Mouse (Mus musculus) lung, adult 18-20 months (tissue): ENCODE results near the gene Snx29.
"Not testable (repeated sequence)": the region's sequence is repeated elsewhere in the genome, so short reads cannot be mapped to it uniquely, and the experiment has no call there.

ENCODE experiments used
- DNase-seq, 2 experiments: peaks; one replicate each; pipeline ENCODE4 v3.0.0; 2022; ENCODE audit warnings: mixed read lengths in 2 of 2

The Snx29 gene

DNA sequence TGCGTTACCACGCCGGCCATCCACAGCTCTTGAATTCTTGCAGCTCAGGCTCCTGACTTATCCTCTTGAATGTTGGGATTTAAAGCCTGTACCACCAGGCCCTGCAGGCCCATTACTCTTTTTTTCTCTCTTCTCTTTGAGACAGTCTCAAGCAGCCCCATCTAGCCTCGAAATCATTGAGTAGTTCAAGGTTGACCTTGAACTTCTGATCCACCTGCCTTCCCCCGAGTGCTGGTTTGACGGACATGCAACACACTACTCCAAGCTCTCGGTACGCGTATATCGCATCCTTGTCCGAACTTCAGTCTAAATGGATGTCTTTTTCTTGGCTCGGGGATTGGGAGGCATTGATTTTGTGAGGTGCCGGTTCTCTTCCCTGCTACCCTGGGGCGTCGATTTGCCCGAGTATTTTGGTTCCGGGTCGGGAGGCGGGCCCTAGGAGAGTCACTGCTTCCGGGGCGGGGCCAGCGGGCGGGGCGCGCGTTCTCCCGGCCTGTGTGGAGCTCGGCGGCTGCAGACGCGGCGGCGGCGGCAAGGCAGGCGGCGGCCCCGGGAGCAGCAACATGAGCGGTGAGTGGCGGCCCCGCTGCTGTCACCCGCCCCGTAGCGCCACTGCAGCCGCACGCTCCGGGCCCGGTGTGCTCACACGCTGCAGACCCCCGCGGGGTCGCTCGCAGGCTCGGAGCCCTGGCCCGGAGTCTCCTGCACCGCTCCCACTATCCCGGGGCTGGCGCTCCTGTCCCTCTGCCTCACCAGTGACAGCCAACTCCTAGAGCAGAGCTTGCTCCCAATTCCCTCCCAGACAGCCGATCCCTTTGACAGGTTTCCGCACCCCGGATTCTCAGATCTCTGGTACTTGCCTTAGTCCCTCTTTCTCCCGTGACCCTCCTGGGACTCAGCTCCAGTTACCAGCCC is at the start of gene Snx29:
Snx29 (plus strand) TSS at position 500 of the 915 bp plus-strand sequence.
- DNase-seq: peak; percentile 96 to 97

DNA sequence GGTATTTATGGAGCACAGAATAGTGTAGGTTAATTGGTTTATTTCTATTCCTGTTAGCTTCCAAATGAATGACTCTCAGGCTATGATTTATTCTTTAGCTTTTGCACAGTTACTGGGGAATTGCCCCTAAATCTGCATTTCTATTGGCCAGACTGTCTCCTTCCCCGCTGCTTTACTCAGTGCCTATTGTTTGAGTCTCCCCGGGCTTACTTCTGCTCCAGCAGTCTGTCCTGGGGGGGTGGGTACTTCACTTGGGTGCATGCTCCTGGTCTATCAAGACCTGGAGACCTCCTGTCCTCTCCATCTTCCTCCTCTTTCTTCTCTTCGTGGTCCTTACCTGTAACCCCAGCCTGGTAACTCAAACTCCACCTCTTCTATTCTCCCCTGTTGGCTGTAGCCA is 45.8 kb upstream of the Snx29 start:
- no peak for DNase-seq

DNA sequence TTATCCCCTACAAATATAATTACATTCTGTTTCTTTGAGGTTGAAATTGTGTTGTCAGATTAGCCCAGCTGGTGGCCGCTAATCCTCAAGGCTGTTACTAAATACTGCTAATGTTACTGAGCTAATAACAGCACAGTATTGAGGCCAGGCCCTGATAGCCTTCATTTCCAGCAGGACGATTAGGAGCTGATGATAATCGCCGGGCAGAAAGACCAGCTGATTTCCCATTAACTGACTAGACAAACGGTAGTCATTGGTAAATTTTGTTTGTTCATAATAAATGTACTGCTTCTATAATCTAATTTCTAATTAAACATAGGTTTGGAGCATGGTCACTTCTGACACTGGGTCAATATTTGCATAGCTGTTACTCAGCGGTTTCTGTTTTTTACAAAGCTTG is 43.9 kb upstream of the Snx29 start:
- no peak for DNase-seq

DNA sequence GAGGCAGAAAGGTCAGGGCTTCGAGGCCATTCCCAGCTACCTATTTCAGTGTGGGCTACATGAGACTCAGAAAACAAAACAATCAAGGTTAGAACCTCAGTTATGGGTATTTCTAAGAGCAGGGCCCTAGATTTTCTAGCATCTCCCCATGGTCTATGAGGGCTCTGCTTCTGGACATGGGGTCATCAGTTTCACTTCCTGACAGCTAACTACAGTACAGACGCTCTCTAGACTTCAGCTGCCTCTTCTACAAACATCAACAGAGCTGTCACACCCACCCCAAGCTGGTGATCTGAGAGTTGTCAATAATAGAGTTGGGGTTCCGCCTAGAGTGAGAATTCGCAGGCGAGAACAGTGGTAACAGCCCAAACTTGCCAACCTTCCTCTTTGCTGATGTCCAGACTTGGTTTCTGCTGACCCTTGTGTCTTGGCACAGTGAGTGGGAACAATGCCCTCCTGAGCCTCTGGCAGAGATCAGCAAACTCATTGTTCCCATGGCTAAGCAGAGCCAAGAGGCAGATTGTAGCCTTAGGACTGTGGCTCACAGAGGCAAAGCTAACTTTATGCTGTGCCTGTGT is 40.0 kb upstream of the Snx29 start:
- no peak for DNase-seq

DNA sequence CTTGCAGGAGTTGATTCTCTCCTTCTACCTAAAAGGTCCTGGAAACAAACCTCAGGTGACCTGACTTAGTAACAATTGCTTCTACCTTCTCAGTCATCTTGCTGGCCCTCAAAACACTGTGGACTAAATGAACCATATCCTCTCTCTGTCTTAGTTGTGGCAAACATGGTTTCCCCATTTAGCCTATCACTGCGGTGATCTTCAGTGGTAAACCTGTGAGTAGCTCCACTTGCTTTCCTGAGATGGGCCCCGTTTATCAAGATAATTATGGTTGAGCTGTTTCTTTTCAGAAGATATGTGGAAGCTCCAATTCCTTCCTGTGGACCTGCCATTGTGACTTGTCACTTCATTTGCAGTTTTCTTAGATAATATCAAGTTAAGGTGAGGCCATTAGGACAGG is 37.8 kb upstream of the Snx29 start:
- no peak for DNase-seq

DNA sequence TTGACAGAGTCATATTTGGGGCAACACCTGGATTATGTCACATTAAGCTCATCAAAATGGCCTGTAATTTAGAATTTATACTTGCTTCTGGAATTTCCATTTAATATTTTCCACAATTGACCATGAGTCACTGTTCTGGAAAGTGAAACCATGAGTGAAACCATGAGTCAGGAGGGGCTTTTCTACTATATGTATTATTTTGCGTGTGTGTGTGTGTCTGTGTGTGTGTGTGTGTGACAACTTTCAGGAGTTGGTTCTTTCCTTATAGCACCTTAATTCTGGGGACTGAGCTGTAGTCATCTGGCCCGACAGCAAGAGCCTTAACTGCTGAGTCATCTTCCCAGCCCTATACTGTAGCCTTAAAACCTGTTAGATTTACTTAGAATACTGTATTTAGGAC is 36.8 kb upstream of the Snx29 start:
- no peak for DNase-seq

DNA sequence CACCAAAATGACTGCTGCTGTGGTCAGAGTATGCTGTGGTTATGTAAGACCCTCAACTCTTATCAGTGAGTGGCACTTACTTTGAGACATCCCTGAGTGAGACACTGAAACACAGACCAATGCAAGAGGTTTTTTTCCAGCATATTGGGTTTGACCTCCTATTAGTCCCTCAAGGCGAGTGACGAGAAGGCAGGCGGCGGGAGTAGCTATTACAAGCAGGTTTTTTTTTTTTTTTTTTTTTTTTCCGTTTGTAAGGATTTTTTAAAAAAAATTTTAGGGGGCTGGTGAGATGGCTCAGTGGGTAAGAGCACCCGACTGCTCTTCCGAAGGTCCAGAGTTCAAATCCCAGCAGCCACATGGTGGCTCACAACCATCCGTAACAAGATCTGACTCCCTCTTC is 33.8 kb upstream of the Snx29 start:
- not testable (repeated sequence) for DNase-seq

DNA sequence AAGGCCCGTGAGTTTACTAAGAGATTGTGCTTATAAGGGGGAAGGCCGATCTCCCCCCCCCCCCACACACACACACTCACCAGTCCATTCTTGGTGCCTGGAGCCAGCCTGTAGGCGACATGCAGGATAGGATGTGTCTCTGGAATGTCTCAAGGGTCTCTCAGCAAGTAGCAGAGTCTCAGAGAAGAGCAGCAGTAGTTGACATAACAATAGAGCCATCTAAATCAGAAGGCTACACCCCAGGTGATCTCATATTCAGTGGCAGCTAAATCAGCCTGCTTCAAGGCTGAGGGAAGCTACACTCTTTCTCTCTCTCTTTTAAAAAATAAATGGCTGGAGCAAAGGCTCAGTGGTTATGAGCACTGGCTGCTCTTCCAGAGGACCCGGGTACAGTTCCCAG is 27.1 kb upstream of the Snx29 start:
- DNase-seq: not testable (repeated sequence)

DNA sequence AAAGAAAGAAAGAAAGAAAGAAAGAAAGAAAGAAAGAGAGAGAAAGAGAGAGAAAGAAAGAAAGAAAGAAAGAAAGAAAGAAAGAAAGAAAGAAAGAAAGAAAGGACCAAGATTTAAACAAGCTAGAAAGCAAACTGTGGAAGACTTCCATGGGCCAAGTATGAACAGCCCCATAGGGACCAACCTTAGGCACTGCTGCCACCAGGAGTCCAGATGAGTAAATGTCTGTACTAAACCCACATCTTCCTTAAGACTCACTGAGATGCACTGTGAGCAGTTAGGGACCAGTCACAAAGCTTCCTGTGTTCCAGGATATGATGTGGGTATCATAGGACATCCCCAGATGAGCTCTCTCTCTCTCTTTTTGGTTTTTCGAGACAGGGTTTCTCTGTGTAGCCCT is 25.0 kb upstream of the Snx29 start:
- DNase-seq: peak in 1 of 2 experiments; percentile 9

DNA sequence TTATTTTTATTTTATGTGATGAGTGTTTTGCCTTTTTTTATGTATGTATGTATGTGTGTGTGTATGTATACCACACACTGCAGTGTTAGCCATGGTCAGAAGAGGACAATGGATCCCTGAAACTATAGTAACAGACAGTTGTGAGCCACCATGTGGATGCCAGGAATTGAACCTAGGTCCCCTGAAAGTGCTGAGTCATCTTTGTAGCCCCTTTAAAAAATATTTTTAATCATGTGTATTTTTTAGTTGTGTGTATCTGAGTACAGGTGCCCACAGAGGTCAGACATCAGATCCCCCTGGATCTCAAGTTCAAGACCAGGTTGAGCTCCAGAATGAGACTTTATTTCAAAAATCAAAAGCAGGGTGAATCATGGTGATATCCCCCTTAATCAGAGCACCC is 19.0 kb upstream of the Snx29 start:
- DNase-seq: no peak

DNA sequence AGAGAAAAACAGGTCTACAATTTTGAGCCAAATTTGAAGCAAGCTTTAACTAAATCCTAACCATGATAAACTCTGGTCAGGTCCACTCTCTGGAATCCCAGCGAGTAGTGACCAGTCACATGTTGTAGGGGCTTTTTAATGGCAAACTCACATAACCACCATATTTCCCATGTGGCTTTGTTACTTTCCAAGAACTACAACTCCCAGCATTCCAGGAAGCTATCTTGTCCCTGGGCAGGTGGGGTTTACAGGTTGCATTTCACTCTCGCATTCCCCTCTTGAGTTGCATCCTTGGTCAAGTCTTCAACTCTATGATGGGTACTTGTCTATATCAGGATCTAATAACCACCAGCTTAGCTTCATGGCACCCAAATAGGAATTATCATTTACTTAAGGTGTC is 17.2 kb upstream of the Snx29 start:
- no peak for DNase-seq

DNA sequence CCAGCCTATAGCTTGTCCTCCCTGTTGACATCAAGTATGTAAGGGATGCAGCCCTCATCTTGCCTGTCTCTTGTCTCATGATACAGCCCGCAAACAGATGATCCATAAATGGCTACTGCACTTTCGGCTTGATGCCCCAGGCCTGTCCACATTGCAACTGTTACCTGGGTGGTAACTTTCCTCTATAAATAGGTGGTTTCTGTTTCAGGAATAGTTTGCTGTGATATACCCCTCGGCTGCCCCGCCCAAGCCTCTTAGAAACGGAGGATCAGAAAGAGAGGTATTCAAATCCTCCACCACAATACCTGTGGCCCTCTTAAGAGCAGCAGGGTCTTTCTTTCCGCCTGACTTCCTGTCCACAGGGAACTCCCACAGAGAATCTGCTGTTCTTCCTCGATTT is 9.2 kb upstream of the Snx29 start, which contains the start of gene Tnfrsf17:
Tnfrsf17 (plus strand) TSS at position 301 of the 400 bp plus-strand sequence.
- no peak for DNase-seq

DNA sequence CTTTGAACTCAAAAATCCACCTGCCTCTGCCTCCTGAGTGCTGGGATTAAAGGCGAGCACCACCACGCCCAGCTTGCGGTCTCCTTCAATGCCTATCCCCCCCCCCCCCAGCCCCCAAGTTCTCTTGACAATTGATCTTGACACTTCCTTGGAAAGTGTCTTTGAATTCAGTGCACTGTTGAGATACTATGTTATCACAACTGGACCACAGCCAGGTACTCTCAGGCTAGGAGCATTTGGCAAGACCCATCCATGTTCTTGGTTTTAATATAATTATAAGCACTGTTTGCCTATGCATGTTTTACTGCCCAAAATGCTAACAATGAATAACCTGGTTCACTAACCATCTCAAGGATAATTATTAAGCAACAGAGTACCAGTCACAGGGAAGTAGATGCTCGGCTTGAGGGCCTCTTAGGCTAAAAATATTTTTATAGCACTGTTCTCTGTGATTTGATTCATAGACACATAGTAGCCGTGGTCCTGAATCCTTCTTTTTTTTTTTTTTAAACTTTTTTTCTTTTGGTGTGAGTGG is 6.9 kb upstream of the Snx29 start:
- peak; percentile 45 to 65 for DNase-seq

DNA sequence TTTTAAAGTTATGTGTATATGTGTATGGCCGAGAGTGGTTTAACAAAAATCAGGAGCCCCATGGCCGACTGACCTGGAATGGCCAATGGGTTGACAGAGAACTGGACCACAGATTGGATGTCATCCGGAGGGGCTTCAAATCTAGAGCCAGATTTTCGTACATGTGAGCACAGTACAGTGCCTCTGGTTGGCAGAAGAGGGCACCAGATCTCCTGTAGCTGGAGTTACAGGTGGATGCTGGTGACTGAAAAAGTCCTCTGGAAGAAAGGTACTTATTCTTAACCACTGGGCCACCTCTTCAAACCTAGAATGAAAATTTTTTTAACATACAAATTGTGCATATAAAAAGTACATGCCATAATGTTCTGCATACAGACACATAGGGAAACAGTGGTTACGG is 6.0 kb upstream of the Snx29 start:
- DNase-seq: peak in 1 of 2 experiments; percentile 8

DNA sequence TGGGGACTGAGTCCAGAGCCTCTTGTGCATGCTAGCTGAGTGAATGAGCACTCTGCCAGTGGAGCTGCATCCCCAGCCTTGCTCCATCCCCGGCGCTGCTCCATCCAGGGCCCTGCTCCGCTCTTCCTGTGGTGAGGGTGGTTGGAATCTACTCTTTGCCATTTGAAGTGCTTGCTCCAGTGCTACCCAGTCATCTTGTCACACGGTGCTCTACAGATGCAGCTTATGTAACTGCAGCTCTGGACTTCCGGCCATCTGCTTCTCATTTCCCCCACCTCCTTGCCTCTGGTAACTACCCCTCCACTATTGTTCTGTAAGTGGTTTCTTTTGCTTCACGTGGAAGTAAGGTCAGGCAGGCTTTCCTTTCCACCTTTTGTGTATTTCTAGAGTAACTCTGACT is 5.4 kb upstream of the Snx29 start:
- DNase-seq: peak; percentile 34 to 38

DNA sequence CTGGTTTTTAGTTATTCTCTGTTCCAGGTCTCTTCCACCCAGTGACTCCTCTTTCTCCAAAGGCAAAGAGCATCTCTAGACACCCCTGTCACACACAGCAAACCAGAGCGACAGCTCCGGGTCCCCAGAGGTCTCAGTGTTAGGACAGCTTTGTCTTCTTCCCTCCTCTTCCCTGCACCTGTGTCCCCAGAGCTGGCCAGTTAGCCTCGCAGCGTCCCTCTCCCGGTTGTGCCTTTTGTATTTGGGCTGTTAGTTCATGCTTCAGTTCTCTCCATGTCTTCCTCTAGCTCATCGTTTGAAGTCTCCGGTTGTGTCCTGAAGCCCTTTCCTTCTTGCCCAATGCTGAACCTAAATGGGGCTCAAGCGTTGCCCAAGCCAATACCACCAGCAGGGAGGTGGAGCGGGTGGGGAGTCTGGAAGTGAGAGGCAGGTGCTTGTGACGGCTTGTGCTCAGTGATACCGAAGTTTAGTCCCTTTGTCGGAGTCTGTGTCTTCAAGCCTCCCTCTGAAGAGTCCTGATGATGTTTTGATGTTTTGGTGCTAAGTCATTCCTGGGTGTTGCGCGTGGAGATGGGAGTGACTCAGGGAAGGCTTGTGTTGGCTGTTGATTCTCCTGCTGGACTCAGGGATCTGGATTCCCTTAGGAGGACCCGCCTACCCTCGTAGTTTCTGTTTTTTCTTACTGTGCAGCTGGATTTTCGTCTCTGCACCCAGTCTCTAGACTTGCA is 780 bp downstream of the Snx29 start:
- DNase-seq: peak in 1 of 2 experiments; percentile 29

DNA sequence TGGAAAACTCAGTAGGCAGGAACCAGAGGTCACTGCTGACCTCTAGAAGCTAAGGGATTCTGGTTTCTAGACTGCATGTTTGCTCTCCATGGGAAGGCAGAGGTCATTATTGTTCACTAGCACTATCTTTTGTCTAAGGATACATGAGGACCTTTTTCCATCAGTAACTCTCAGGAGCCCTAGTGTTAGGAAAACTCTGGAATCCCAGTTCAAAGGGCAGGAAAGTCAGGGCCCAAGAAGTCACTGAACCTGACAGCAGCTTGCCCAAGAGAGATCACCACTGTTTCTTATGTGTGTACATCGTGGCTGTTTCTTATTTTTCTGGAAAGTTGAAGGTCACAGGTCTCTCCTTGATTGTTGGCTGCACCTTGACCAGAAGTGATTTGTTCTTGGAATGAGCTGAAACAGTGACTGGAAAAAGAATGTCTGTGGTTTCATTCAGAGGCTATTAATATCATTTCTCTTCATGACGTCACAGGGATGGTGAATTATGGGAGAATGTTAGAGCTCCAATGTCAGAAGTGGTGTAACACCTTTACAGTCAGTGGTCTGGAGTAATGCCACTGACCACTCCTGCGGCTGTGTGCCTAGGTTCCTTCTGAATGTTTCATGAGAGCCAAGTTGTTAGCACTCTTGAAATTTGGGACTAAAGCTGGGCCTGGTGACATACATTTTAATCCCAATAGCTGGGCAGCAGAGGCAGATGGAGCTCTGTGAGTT is 7.5 kb downstream of the Snx29 start:
- DNase-seq: peak in 1 of 2 experiments; percentile 56

DNA sequence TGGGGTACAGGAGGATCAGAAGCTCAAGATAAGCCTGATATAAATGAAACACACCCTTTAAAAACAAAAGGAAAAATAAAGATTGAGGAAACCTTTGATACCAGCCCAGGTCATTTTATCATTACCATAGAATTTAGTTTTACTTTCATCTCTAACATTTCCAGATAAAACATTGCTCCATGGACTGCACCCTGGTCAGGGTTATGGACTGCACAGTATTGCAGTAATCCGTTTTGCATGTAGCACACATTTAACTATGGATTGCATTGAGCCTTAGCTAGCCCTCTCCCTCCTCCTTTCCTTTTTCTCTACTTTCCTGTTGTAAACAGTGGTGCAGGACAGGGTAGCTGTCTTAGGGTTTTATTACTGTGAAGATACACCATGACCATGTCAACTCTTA is 8.3 kb downstream of the Snx29 start:
- no peak for DNase-seq

DNA sequence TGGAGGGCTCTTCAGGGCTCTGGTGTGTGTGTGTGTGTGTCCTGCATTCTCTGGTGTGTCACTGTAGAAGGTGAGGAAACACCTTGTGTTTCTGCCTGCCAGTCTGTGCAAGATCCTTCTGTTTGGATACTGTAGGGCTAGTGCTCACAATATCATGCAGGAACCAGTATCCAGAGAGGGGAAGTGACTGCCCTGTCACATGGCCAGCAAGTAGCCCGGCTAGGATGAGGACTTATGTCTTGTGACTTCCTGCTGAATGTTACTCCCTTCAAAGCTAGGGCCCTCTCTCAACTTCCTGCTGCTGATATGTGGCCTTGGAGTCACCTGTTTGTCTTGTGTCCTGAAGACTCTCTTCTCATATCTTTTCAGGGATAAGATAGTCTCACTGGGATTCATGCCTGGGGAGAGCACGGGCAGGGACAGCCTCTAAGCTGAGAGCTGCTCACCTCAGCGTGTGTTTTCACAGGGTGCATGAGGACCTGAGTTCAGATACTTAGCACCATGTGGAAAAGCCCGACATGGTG is 20.6 kb downstream of the Snx29 start:
- DNase-seq: peak; percentile 46 to 47

DNA sequence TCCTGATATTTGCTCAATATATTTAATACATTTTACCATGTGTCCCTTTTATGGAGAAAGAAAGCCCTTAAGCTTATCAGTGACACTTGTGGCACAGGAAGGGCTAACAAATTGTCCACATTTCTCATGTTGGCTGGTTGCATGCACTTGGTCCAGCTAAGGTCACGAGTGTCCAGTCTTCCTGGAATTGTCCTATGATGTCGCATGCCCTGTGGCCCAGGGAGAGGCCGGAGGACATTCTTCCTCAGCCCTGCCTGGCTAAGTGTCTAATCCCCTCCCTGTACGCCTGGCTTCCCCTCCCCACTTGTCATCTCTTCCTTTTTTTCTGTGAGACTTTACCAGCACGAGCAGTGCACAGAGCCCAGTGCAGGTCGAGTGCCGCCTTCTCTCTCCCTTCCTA is 29.2 kb downstream of the Snx29 start:
- DNase-seq: peak; percentile 12 to 19

DNA sequence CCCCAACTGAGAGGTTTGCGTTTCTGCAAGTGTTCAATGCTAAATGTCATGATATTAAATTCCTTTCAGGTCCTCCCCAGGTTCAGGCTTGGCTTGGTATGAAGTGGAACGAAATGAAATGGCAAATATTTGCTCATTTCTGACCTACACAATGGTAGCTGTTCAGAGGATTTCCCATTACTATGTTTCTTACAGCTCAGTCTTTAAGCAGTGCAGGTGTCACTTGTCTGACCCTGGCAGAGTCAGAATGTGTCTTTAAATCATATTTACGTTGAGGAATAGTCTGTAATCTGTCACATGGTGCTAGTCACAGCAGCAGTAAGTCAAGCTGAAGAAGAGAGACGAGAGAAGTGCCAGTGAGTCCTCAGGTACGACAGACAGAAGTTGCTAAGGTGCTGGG is 36.5 kb downstream of the Snx29 start:
- no peak for DNase-seq

DNA sequence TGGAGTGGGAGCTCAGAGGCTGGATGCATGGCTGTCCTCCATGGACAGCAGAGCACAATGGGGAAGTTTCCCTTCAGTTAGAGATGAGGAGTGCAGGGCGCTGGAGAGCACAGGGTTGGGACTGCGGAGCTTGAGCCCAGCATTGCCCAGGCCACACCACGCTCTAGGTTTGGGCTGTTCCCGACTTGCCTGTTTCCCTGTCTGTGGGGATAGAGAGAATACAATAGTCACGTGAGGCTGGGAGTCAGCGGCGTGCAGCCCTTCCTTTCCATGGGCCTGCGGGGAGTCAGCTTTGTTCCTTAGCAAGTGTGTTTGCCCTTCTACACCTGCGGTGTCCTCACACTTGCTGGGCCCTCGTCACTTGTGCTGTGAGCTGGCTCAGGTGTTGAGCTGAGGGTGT is 37.2 kb downstream of the Snx29 start:
- peak in 1 of 2 experiments; percentile 34 for DNase-seq
